Mouse (Mus musculus) bone marrow macrophage, adult 2 months (primary cell): ENCODE results near the gene Acot3. TPM values are rescaled to one million over a fixed set of nuclear protein-coding genes. Genes with fewer than 3 reads are reported as not detected.
"Not testable (repeated sequence)": the region's sequence is repeated elsewhere in the genome, so short reads cannot be mapped to it uniquely, and the experiment has no call there.

Experiments
- H3K27ac ChIP-seq: 2 replicates; pipeline ENCODE4 v1.5.1; 2012; ENCODE audit warnings: low read depth, low read length; ENCODE audit not compliant: insufficient read depth
- H3K4me1 ChIP-seq: 2 replicates; pipeline ENCODE4 v1.6.1; 2012; ENCODE audit warnings: low read length; ENCODE audit not compliant: control insufficient read depth, insufficient read depth
- H3K4me3 ChIP-seq: 2 replicates; pipeline ENCODE4 v1.5.1; 2012; ENCODE audit warnings: mild to moderate bottlenecking, low read length, moderate library complexity; ENCODE audit not compliant: insufficient read depth
- CTCF ChIP-seq: IDR thresholded peaks from 2 replicates; pipeline ENCODE4 v1.5.1; 2012; ENCODE audit warnings: low read depth, mild to moderate bottlenecking, low read length, moderate library complexity
- POLR2A ChIP-seq: IDR thresholded peaks from 2 replicates; pipeline ENCODE4 v1.6.1; 2012; ENCODE audit warnings: mild to moderate bottlenecking, low read depth, low read length, borderline replicate concordance
- polyA plus RNA-seq: library from polyadenylated mRNA; stranded (reverse); fragments of >200 nt; gene quantifications from 2 replicates; pipeline ENCODE4 v1.2.4, GENCODE M21; 2012; ENCODE audit not compliant: missing spikeins, insufficient read depth, insufficient read length

Acot3 gene
- not detected in 2 replicates for polyA plus RNA-seq

DNA sequence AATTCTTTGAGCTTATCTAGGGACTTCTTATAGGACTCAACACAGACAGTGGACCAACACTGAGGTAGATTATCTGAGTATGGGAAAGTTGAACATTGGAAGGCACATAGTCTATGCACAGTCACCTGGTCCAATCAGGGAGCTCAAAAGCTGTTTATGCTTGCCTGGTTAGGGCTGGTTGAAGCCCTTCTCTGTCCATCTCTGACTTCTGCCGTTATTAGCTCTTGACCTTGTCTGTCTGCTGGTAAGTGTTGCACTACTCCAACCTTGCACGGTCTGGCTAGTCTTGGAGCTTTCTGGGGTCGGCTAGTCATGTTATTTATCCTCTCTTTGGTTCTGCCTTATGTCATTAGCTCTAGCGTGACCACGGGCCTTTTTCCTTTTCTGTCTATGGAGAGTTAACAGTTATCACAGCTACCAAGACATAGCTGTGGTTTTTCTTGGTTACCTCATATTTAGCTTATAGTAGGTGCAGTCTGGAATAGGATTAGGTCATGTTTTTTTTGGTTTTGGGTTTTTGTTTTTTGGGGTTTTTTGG is at the start of gene Acot3:
TSS of gene Acot3 (plus strand) at position 208 of the 538 bp plus-strand sequence.
- no peak within 1 kb of the TSS for H3K27ac ChIP-seq
- peaks cover 3% of the 10 kb centered on the region; the same call in 1 of the 2 replicates for H3K4me1 ChIP-seq
- H3K4me3 ChIP-seq: no peak within 1 kb of the TSS
- no peak for TF ChIP-seq POLR2A
- no peak for TF ChIP-seq CTCF

DNA sequence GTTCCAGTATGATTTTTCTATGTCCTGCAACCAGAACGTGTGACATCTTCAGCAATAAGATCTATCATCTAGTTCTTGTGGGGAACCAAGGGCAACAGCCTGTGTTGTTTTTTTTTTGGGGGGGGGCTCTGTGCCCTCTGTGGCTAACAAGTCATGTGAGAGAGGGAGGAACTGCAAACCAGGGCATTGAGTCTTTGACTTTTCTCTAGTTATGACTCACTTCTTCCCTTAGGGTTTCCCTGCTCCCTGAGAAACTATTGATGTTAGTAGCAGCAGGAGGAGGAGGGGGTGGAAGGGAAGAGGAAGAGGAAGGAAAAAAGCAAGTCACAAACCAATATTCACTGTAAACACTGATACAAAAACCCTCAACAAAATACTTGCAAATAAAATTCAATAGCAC is 48.1 kb upstream of the Acot3 start:
- peaks cover 19% of the 10 kb centered on the region for H3K4me1 ChIP-seq
- TF ChIP-seq CTCF (no peak), POLR2A (no peak)
- no peak overlapping the region for H3K4me3 ChIP-seq
- peak overlapping the region; percentile 88 for H3K27ac ChIP-seq

DNA sequence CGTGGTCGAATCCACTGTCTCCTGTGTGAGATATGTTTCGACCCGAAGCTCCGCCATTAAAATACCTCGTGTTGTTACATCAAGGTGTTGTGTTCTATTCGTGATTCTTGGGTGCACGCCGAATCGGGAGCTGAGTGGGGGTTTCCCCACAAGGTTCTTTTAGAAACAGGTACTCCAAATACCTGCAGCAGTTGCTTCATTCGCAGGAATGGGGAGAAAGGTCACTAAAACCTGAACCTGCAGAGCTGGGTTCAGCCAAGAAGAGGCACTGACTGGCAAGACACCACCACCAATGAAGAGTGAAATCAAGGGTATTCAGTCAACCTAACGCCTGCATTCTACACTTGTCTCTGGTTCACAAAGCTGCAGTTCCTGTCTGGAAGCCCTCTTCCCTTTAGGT is 43.7 kb upstream of the Acot3 start:
- Histone ChIP-seq H3K4me1 (peaks cover 27% of the 10 kb centered on the region), H3K27ac (no peak overlapping the region), H3K4me3 (no peak overlapping the region)
- TF ChIP-seq POLR2A: no peak
- TF ChIP-seq CTCF: no peak

DNA sequence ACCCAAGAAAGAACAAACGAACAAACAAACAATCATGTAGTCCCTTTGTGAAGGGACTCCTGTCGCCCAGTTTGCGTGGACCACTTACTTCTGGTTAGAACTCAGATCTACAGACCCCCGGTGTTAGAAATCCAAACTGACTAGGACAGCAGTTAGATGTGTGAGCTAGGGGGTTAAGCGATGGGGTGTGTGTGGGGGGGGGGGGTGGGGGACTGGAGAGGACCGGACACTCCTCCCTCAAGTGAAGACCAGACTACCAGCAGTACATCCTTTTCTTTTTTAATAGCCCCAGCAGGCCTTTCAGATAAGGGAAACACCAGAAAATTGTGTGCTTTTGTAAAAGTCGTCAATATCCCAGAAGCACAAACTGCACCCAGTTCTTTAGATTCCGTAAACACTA is 43.2 kb upstream of the Acot3 start:
- H3K27ac ChIP-seq: no peak overlapping the region
- H3K4me1 ChIP-seq: peaks cover 24% of the 10 kb centered on the region
- TF ChIP-seq POLR2A (no peak), CTCF (no peak)
- H3K4me3 ChIP-seq: peak overlapping the region; percentile 65; the same call in 1 of the 2 replicates

DNA sequence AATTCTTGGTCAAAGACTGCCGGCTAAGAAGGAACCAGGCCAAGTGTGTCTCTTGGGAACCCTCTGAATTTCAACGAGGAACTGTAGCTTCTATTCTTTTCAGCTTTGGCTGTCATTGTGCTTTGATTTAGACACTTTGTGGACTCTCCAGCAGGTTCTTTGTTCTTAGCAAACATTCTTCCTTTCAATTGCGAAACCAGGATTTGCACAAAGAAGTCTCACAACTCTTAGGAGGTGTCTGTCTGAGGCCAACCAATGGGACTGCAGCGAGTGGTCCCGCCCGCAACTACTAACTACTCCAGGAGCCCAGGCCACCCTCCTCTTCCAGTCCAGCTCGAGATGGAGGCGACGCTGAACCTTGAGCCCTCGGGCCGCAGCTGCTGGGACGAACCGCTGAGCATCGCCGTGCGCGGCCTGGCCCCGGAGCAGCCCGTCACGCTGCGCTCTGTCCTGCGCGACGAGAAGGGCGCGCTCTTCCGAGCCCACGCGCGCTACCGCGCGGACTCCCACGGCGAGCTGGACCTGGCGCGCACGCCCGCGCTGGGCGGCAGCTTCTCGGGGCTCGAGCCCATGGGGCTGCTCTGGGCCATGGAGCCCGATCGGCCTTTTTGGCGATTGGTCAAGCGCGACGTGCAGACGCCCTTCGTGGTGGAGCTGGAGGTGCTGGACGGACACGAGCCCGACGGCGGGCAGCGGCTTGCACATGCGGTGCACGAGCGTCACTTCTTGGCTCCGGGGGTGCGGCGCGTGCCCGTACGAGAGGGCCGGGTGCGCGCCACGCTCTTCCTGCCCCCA is 42.6 kb upstream of the Acot3 start, which contains the start of gene Acot1:
TSS of gene Acot1 (plus strand) at position 320 of the 795 bp plus-strand sequence.
- not testable (repeated sequence) for H3K27ac ChIP-seq
- Histone ChIP-seq H3K4me3 (peak within 1 kb of the TSS; percentile 65), H3K4me1 (peaks cover 20% of the 10 kb centered on the region)

DNA sequence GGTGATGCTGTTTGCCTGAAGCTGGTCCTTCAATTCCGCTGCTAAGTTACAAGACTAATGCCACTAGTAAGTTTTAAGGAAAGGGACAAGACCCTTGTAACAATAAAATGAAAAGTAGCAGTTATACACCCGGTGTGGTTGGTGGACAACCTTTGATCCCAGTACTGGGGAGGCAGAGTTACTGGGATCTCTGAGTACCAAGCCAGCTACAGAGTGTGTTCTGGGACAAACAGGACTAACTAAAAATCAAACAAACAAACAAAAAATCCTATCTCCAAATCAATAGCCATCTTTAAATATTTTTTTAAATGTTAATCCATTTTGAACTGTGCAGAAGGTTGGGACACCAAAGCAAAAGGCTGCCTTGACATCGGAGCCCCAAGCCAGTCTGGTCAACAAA is 41.7 kb upstream of the Acot3 start:
- Histone ChIP-seq H3K4me1 (peaks cover 14% of the 10 kb centered on the region), H3K27ac (no peak overlapping the region), H3K4me3 (no peak overlapping the region; the same call in 1 of the 2 replicates)
- TF ChIP-seq POLR2A (no peak), CTCF (no peak)

DNA sequence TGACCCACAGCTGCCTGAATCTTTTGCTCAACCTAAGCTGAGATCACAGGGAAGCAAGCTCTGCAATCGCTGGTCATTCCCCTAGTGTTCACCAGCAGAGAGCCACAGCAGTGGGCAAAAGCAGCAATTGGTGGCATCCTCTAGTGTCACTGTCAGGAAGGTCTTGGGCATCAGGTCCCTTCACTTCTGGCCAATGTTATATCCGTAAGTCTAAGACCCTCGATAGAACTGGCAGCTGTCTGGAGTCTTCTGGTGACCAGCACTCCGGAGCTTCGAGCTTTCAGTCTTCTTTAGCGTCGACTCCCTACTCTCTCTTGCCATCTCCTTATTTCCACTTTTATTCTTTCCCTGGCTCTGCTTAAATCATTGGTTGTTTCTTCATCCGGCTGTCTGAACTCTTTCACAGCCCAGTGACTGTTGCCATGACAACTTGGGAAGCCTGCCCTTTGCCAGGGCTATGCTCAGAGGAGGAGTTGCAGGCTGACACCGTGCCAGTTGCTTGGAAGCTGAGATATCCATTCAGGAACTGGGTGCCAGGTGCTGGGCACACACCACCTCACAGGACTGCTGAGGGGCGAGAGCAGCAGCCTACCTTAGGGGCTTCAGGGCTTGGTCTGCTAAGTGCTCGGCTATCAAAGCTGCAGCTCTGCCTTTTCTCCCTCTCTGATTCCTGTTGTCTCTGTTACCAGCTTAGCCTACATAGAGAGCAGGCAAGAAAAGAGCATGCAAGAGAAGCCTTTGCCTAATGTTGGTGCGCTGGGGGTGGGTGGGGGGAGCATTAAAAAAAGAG is 40.5 kb upstream of the Acot3 start:
- TF ChIP-seq CTCF (no peak), POLR2A (no peak)

DNA sequence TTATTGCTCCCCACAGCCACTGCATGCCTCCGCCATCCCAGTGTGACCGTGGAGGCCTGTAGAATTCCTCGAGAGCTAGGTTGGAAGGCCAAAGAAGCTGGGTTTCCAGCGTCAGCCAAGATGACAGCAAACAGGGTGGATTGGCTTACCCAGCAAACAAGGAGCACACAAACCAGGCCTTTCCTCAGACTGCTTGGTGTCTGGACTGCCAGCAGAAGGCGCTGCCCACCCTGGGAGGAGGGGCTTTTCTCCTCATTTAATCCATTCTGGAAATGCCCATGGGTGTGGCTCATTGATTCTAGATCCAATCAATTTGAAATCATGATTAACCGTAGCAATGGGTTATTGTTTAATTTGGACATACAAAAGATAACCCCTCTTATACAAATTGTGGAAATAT is 38.8 kb upstream of the Acot3 start:
- H3K27ac ChIP-seq: no peak overlapping the region
- H3K4me1 ChIP-seq: peaks cover 14% of the 10 kb centered on the region
- no peak for TF ChIP-seq POLR2A
- TF ChIP-seq CTCF: no peak
- H3K4me3 ChIP-seq: no peak overlapping the region

More for the DNA sequence above, 40.5 kb upstream of the Acot3 start:
- Histone ChIP-seq H3K4me3 (no peak overlapping the region), H3K27ac (no peak overlapping the region), H3K4me1 (peaks cover 14% of the 10 kb centered on the region)

DNA sequence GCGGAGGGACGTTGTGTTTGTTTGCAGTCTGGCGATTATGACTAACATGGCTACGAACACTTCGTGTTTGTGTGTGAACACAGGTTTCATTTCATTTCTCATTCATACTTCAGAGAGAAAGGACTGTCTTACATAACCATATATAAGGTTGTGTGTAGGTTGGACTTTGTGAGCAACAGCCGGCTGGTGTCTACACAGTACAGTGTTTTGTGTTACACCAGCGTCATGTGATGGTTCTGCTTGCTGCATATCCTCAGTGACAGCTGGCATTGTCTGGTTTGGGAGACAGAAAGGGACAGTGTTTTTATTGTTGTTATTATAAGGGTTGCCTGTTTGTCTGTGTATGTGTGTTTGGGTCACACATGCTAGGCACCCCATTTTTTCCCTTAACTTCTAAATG is 38.2 kb upstream of the Acot3 start:
- Histone ChIP-seq H3K4me3 (no peak overlapping the region), H3K4me1 (peaks cover 13% of the 10 kb centered on the region), H3K27ac (no peak overlapping the region)
- TF ChIP-seq POLR2A: no peak
- no peak for TF ChIP-seq CTCF

DNA sequence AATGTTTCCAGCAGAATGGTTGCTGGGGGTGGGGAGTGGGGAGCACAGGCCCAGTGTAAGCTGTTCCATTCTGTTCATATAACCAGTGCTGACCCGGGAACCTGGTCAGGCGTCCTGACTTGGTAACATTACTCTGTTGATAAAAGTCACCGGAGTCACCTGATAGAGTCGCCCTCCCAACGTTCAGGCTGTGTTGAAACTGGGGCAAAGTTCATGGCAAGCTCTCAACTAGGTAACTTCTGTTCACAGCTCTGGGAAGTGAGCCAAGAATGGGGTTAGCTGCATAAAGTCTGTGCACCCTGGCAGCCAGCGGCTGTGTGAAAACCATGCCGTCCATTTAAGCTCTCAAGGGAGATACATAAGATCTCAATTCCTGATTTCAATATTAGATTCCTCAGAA is 31.4 kb upstream of the Acot3 start:
- H3K27ac ChIP-seq, H3K4me3 ChIP-seq: not testable (repeated sequence)
- H3K4me1 ChIP-seq: peaks cover 36% of the 10 kb centered on the region

DNA sequence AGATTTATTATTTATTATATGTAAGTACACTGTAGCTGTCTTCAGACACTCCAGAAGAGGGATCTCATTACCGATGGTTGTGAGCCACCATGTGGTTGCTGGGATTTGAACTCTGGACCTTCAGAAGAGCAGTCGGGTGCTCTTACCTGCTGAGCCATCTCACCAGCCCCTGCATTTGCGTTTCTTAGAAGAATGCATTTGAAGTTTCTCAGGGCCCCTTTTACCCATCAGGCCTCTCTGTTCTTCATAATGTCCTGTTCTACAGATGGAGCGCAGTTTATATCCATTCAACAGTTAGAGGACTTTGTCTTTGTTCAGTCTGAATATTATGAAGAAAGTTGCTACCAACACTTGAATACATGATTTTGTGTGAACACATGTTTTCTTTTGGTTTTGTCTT is 29.7 kb upstream of the Acot3 start:
- H3K27ac ChIP-seq, H3K4me3 ChIP-seq: not testable (repeated sequence)
- H3K4me1 ChIP-seq: peaks cover 36% of the 10 kb centered on the region
